Mouse (Mus musculus) heart, adult 18-20 months (tissue): Measurements from ENCODE around the gene Pld1. TPM values are rescaled to one million over a fixed set of nuclear protein-coding genes. Genes with fewer than 3 reads are reported as not detected.

Experiments used
- DNase-seq, 2 experiments: peaks; one replicate each; pipeline ENCODE4 v3.0.0; 2021 to 2022; ENCODE audit warnings: mixed read lengths in 1 of 2
- total RNA-seq, 2 experiments: library from RNA; stranded (reverse); gene quantifications; 2 replicates each; pipeline ENCODE4 v1.2.3; 2021

The Pld1 gene
- total RNA-seq, 2 experiments from 2014 or later = 8.0 to 11.8 TPM

GRCm38 (mm10) chr3:28158006-28158405, 219.5 kb downstream of the Pld1 start:
- DNase-seq = no peak

GRCm38 (mm10) chr3:28158916-28159315, 220.4 kb downstream of the Pld1 start:
- no peak for DNase-seq

- no peak for DNase-seq
These were observed 223.9 kb downstream of the Pld1 start for GRCm38 (mm10) chr3:28162346-28162745.

DNA sequence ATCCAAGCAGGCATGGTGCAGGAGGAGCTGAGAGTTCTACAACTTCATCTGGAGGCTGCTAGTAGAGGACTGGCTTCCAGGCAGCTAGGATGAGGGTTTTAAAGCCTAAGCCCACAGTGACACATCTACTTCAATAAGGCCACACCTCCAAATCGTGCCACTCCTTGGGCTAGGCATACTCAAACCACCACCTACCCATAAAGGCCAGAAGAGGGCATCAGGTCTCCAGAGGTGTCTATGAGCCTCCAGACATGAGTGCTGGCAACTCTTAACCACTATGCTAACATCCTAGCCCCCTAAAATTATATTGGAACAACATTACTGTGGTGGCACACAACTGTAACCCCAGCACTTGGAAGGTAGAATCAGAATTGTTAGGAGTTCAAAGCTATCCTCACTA, 226.2 kb downstream of the Pld1 start:
- DNase-seq = no peak

GRCm38 (mm10) chr3:28165598-28165997, 227.1 kb downstream of the Pld1 start:
- peak; percentile 61 to 82 for DNase-seq

GRCm38 (mm10) chr3:28167796-28168505, 229.5 kb downstream of the Pld1 start:
- no peak for DNase-seq

DNA sequence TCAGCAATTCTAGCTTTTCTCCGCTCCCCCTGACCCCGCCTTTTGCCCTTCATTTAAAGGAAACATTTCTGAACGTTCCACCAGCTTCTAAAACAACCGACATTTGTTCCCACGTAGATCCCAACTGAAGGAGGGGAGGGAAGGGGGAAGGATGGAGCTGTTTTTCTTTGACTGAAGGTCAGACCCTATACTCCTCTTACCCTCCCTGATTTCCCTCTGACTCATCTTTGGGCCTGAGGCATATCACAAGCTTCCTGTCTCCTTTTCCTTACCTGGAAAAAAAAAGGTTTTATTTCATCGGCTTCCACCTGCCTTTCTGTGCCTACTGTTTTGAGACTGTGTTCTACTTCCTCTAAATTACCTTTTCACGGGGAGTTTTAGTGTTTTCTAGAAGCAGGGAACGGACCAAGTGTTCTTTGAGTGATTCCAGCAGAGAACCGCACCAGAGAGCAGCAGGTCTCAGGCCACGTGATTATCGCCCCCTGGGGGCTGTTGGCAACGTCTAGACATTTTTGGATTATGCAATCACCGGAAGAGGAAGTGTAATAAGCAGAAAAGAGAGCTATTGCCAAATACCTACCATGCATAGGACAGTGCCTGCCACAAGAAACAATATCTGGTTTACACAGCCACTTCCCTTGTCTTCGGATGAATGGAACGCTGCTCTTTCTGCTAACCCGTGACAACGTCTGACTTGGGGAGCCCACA, 232.6 kb downstream of the Pld1 start:
- peak; percentile 75 for DNase-seq

- no peak for DNase-seq
These were observed 237.8 kb downstream of the Pld1 start for GRCm38 (mm10) chr3:28175997-28176967.

GRCm38 (mm10) chr3:28178333-28178732, 239.8 kb downstream of the Pld1 start:
- no peak for DNase-seq

Other genes with a start within 250 kb of the Pld1 start
- gene Fndc3b, start 227.4 kb upstream of the Pld1 start, total RNA-seq = 10 to 100 TPM; 49.0 to 50.5 TPM
- gene Tmem212, start 42.3 kb upstream of the Pld1 start, total RNA-seq = under 1 TPM in 1 of 2 experiments, not detected in 1; 0.85 TPM